Mouse (Mus musculus): ENCODE measurements around the gene Arntl2.
"Not testable (repeated sequence)": the region's sequence is repeated elsewhere in the genome, so short reads cannot be mapped to it uniquely, and the experiment has no call there.

Arntl2 gene

GRCm38 (mm10) chr6:146850050-146850449 lies 54.2 kb downstream of the Arntl2 start, which contains the start of gene Smco2:
Gene Smco2 (plus strand): TSS chr6:146850104.
- no peak for DNase-seq

- DNase-seq, result no peak
These were observed 56.1 kb downstream of the Arntl2 start for GRCm38 (mm10) chr6:146851916-146852315.

- no peak for DNase-seq
These were observed 56.9 kb downstream of the Arntl2 start for GRCm38 (mm10) chr6:146852739-146853138.

- DNase-seq, result no peak
These were observed 59.3 kb downstream of the Arntl2 start for GRCm38 (mm10) chr6:146855185-146855584.

GRCm38 (mm10) chr6:146857386-146857785 lies 61.5 kb downstream of the Arntl2 start:
- no peak for DNase-seq

GRCm38 (mm10) chr6:146863154-146863553 lies 67.3 kb downstream of the Arntl2 start:
- no peak for DNase-seq

- DNase-seq, result not testable (repeated sequence)
These were observed 68.5 kb downstream of the Arntl2 start for GRCm38 (mm10) chr6:146864370-146864769.

- no peak for DNase-seq
These were observed 69.8 kb downstream of the Arntl2 start for GRCm38 (mm10) chr6:146865701-146866100.

GRCm38 (mm10) chr6:146871975-146872374 lies 76.1 kb downstream of the Arntl2 start:
- no peak for DNase-seq

- DNase-seq, result no peak
These were observed 78.6 kb downstream of the Arntl2 start for GRCm38 (mm10) chr6:146874415-146874814.

- no peak for DNase-seq
These were observed 81.0 kb downstream of the Arntl2 start for GRCm38 (mm10) chr6:146876820-146877219.

- DNase-seq, result no peak
These were observed 81.7 kb downstream of the Arntl2 start for GRCm38 (mm10) chr6:146877425-146878045.

GRCm38 (mm10) chr6:146878926-146879325 lies 83.1 kb downstream of the Arntl2 start:
- no peak for DNase-seq

GRCm38 (mm10) chr6:146879856-146880255 lies 84.0 kb downstream of the Arntl2 start:
- DNase-seq, result no peak

GRCm38 (mm10) chr6:146880296-146880695 lies 84.4 kb downstream of the Arntl2 start:
- DNase-seq, result no peak

GRCm38 (mm10) chr6:146881896-146882770 lies 86.3 kb downstream of the Arntl2 start:
- DNase-seq, result peak in 1 of 2 experiments; percentile 12
